8 mouse cellular contexts compared by ENCODE assay signal in genomic region chr14:53776717-53777116, GRCm38 (mm10).
A peak's percentile ranks its signal among the peaks of the same experiment; 100 is the strongest.
DNase-seq lines count a peak whose midpoint lies in the region; ATAC-seq and TF ChIP-seq lines count a peak whose summit lies in the region.
"Not testable (repeated sequence)": the region's sequence is repeated elsewhere in the genome, so short reads cannot be mapped to it uniquely, and the experiment has no call there.

No protein-coding gene starts in this region.

- WGBS in forebrain, embryonic 15.5 days, result 63% methylated on average over 1 of the region's 1 CpGs
- WGBS in hindbrain, embryonic 13.5 days, result 51% methylated on average over 1 of the region's 1 CpGs
- 49% methylated on average over 1 of the region's 1 CpGs for WGBS in liver, postnatal 0 days (ENCODE audit: insufficient replicate concordance)
- 55% methylated on average over 1 of the region's 1 CpGs for whole genome bisulfite sequencing in neural tube, embryonic 13.5 days

- peak; percentile 80 for DNase-seq in brain, embryonic 14.5 days (ENCODE audit: low read depth)
- DNase-seq in layer of hippocampus, adult 2 months (ENCODE audit: low spot score in 2 of 2), result peak; percentile 17 to 61
- DNase-seq in liver, postnatal 0 days, result peak; percentile 50
- DNase-seq in telencephalon, adult 2 months (ENCODE audit: low read depth, low spot score), result peak; percentile 23

- peak; percentile 49 for TF ChIP-seq CTCF in ES-Bruce4 (IDR thresholded peaks at IDR 0.05; ENCODE audit: low read depth, low read length)
- peak; percentile 69 for TF ChIP-seq CTCF in brain, embryonic 14.5 days (IDR thresholded peaks at IDR 0.05; ENCODE audit: borderline replicate concordance, extremely low read depth, insufficient read depth, insufficient read length)
- peak; percentile 85 for TF ChIP-seq CTCF in layer of hippocampus, adult 2 months (conservative IDR thresholded peaks at IDR 0.05)
- peak; percentile 65 for TF ChIP-seq CTCF in liver, postnatal 0 days (IDR thresholded peaks at IDR 0.05; ENCODE audit: low read depth)

- H3K9ac ChIP-seq in ES-Bruce4 (ENCODE audit: low read depth, poor library complexity, severe bottlenecking); forebrain, embryonic 15.5 days (replicated peaks); hindbrain, embryonic 13.5 days; liver, postnatal 0 days (replicated peaks); neural tube, embryonic 13.5 days: not testable (repeated sequence)

- H3K27me3 ChIP-seq in ES-Bruce4 (ENCODE audit: control insufficient read depth, insufficient read depth, low read length, poor library complexity, severe bottlenecking); forebrain, embryonic 15.5 days; hindbrain, embryonic 13.5 days; liver, postnatal 0 days (ENCODE audit: insufficient read depth, low read length); neural tube, embryonic 13.5 days: not testable (repeated sequence)

- not testable (repeated sequence) for TF ChIP-seq EP300 in ES-Bruce4 (IDR thresholded peaks at IDR 0.05; ENCODE audit: insufficient read depth, low read depth, low read length); liver, postnatal 0 days (IDR thresholded peaks at IDR 0.05; ENCODE audit: low read depth)

- H3K4me1 ChIP-seq in ES-Bruce4 (ENCODE audit: control insufficient read depth, insufficient read depth, low read length); forebrain, embryonic 15.5 days; hindbrain, embryonic 13.5 days (replicated peaks); liver, postnatal 0 days (ENCODE audit: insufficient read depth); neural tube, embryonic 13.5 days (replicated peaks): not testable (repeated sequence)

- H3K9me3 ChIP-seq in ES-Bruce4 (replicated peaks; ENCODE audit: control insufficient read depth, insufficient read depth, low read length, poor library complexity, severe bottlenecking); forebrain, embryonic 15.5 days; hindbrain, embryonic 13.5 days; liver, postnatal 0 days (ENCODE audit: low read length); neural tube, embryonic 13.5 days: not testable (repeated sequence)

- H3K27ac ChIP-seq in ES-Bruce4 (ENCODE audit: insufficient read depth, low read length); forebrain, embryonic 15.5 days (replicated peaks); hindbrain, embryonic 13.5 days; layer of hippocampus, adult 2 months; liver, postnatal 0 days (ENCODE audit: low read depth); neural tube, embryonic 13.5 days (replicated peaks): not testable (repeated sequence)

- not testable (repeated sequence) for H3K36me3 ChIP-seq in ES-Bruce4 (ENCODE audit: control insufficient read depth, insufficient read depth, low read length, poor library complexity, severe bottlenecking); forebrain, embryonic 15.5 days; hindbrain, embryonic 13.5 days; liver, postnatal 0 days (replicated peaks; ENCODE audit: insufficient read depth, low read length); neural tube, embryonic 13.5 days

- not testable (repeated sequence) for H3K4me2 ChIP-seq in forebrain, embryonic 15.5 days (replicated peaks); hindbrain, embryonic 13.5 days; liver, postnatal 0 days (ENCODE audit: low read depth, low read length); neural tube, embryonic 13.5 days

- H3K4me3 ChIP-seq in ES-Bruce4 (ENCODE audit: low read depth, low read length); forebrain, embryonic 15.5 days; hindbrain, embryonic 13.5 days; layer of hippocampus, adult 2 months; liver, postnatal 0 days (ENCODE audit: low read depth, low read length); neural tube, embryonic 13.5 days: not testable (repeated sequence)

- TF ChIP-seq POLR2A in ES-Bruce4 (IDR thresholded peaks at IDR 0.05; ENCODE audit: insufficient read depth, low read length); brain, embryonic 14.5 days (IDR thresholded peaks at IDR 0.05; ENCODE audit: borderline replicate concordance, extremely low read depth, insufficient read depth, insufficient read length, poor library complexity, severe bottlenecking): not testable (repeated sequence)

- ATAC-seq in forebrain, embryonic 15.5 days (replicated peaks), result peak; percentile 35; the same call in 1 of the 2 replicates
- ATAC-seq in hindbrain, embryonic 13.5 days (ENCODE audit: low FRiP score), result peak; percentile 43; the same call in 1 of the 2 replicates
- not testable (repeated sequence) for ATAC-seq in liver, postnatal 0 days
- 0 out of 2 replicates have a peak, but pooled peaks have one; percentile 53 for ATAC-seq in neural tube, embryonic 13.5 days (ENCODE audit: low read depth)

Comparison
In these comparisons a context has a peak if more than half of its experiments do, and no peak if none do; other contexts are left out.
1. DNase-seq: peak in every context shown above with its lines; median percentile 80 in brain, embryonic 14.5 days; 50 in liver, postnatal 0 days; 39 in layer of hippocampus, adult 2 months; 23 in telencephalon, adult 2 months.